Mouse (Mus musculus) lung, adult 2 months (tissue): ENCODE measurements at regions not wholly inside any gene's neighbourhood (a gene's known extent, or its start where the extent isn't known, plus 50 kb on each side); places are given as distances from the start of the nearest gene placed in this dataset.

ENCODE experiments used
- CTCF ChIP-seq: fragments of 200-500 bp; IDR thresholded peaks from 2 replicates; pipeline ENCODE4 v1.5.1; 2011; ENCODE audit warnings: mild to moderate bottlenecking, low read length, control low read depth; ENCODE audit not compliant: insufficient read depth
- POLR2A ChIP-seq: fragments of 200-500 bp; IDR thresholded peaks from 2 replicates; pipeline ENCODE4 v1.6.1; 2011; ENCODE audit warnings: low read depth, mild to moderate bottlenecking, control low read depth, low read length, borderline replicate concordance; ENCODE audit errors: extremely low read depth

- TF ChIP-seq CTCF (no peak), POLR2A (no peak)
Measured at GRCm38 (mm10) chr8:103953586-103953985, 147.8 kb upstream of the Cdh5 start.
